Mouse (Mus musculus) spleen, postnatal 36 days (tissue): ENCODE measurements around the gene Msl3.
A peak's percentile ranks its signal among the peaks of the same experiment; 100 is the strongest.

Experiments used
- DNase-seq, 2 experiments: peaks; one replicate each; pipeline ENCODE4 v3.0.0; 2022; ENCODE audit warnings: low spot score in 2 of 2, mixed read lengths in 1 of 2

Gene Msl3

DNA sequence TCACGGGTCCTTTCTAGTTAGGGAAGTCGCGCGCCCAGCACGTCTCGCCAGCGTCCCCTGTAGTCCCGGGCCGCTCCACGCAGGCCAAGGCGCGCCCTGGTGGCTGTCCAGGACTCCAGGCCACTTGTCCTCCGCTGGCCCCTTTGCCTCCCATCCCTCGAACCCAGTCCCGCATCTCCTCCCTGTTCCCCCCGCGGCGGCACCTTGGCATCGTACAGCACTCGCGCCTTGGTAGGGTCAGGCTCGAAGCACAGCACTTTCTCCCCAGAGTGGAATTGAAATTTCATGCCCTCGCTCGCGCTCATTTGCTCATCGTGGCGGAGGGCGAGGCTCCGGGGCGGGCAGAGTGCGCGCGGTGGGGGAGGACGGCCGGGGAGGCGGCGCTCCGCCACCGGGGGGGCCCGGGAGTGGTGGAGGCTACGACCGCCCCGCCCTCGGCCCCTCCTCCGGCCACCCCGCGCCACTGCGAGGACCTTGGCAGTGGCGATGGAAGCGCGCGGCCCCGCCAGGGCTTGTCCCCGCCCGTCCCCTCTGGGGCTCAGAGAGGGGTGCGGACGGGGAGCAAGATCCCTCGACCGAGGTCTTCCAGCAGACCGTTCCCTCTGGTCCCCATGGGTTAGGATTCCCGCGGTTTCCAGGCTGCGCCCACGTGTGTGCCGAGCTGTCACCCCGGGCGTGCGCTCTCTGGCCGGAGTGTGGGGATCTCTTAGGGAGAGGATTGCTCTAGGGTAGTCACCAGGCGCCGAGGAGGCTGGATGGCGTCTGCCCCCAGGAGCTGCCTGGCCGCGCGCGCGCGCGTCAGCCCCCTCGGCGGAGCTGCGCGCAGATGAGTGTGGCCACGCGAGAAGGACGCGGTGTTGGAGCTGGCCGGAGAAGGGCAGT is at the start of gene Msl3:
Msl3 (minus strand) TSS at position 374 of the 882 bp plus-strand sequence.
- DNase-seq: peak; percentile 77 to 82

DNA sequence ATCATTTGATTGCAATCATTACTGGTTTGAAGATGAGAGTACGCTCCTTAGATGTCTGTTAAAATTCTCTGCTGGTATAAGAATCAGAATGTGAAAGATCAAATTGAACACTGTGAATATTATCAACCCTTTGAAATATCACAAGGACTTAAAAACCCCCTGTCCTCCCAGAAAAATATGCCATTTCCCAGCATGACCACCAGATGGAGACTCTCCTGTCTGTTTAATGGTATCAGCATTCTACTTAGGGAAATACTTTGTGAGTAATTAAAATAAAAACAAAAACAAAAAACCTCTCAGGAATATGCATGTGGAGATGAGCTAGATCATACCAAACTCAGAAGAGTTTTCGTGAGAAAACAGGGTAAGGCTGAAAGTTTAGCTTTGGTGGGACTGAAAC is 44.3 kb upstream of the Msl3 start:
- DNase-seq: no peak

DNA sequence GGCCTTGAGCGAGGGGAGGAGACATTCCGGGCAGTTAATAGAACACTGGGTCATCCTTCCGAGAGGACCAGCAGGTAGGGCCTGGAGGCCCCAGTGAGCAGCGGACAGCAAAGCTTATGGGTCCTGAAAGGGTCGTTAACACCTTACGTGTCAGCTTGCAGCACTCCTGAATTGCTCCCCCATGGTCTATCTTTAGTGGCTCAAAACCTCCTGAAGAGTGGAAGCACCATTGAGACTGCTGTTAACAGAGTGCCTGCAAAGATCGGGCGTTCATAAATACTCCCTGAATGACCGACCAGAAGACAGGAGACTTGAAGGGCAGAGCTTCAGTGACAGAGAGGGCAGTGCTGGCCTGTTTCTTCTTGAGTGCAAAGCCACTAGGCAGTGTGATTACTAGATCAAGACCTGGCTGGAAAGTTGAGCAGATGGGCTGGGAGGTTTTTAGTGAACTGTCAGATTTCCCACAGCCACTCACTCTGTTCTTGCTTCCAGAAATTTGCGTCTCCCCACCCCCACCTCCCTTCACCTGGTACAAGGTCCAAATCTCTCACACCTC is 787 bp upstream of the Msl3 start:
- no peak for DNase-seq

DNA sequence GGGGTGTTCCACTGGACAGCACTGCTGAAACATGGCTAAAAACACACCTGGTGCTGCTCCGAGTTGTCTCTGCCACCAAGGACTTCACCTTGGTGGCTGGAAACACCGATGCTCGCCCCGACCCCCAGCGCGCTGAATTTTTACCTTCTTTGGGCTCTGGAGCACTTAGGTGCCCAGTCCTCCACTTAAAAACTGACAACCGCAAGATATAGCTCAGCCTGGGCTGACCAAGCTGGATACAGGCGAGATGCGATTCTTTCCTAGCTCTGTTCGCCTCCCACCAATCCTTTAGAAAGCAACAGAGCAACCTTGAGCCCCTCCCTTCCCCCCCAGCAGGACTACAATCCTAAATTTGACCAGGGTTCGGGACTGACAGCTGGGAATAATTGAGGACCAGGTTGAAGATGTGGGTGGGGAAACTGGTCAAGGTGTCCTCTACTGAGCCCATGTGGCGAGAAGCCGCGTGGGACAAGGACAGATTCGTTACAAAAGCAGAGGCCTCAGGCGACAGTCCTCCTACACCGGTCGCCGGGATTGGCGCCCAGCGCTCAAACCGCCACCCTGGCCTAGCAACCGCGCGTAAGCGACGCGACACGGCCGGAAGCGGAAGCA is 679 bp downstream of the Msl3 start:
- DNase-seq: peak; percentile 84 to 86

DNA sequence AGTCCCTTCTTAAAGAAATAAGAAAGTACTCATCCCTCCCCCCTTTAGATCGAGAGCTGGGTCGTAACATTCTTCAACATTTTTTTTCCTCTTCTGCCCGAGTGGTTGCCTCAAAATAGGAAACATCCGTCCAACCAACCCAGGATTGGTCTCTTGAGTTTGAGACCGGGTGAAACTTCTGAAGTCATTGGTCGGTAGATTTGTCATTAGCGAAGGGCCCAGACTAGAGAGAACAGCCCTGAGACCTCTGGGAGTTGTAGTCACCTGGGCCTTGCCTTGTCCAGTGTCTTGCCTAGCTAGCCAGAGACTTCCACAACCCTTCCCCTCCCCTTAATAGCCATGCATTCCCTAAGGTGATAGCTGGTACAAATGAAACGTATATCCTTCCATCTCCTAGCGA is 1.3 kb downstream of the Msl3 start:
- peak; percentile 76 to 80 for DNase-seq

DNA sequence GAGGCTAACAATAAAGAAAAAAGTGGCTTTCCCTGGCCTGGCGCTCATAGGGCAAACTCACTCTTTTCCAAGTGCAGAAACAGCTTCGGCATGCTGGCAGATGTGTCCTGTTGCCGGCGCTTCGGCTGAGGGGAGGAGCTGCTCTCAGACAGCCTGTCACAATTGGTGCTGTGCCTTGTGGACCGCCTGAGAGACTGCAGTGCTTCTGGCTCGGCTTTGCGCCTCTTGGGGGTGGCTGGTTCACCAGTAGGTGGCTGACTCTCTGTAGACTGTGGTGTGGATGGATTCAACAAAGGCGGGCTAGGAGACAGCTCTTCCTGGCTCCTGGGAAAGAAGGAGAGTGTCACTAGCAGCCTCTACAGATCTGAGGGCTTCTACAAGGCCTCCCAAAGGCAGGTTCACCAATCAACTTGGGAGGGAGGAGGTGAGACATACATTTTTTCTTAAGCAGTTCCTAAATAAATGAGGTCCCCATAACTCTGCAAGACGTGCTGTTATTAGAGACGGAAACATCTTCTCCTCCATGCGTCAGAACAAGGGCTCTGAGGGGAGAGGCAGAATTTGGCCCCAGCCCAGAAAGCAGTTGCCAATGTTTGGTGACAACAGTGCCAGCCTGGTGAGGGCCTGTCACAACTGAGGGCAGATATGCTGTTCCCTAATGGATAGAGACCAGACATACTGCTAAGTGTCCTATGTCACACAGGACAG is 9.6 kb downstream of the Msl3 start:
- no peak for DNase-seq

DNA sequence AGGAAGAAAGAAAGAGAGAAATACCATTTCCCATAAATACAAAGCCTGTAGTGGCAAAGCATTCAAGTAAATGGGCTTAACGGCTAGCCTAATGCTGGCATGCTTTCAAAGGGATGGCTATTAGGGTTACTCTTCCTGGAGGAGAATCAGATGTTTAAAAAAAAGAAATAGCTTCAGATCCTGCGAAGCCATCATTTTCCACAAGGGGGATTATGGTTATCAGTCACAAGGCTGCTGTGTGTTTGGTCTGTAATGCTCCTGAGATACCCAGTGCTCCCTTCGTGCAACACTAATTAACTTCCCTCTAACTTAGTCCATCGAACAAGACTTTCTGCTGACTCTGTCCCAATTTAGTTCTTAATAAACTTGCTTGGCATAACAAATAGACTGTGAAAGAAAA is 13.5 kb downstream of the Msl3 start:
- DNase-seq: no peak

DNA sequence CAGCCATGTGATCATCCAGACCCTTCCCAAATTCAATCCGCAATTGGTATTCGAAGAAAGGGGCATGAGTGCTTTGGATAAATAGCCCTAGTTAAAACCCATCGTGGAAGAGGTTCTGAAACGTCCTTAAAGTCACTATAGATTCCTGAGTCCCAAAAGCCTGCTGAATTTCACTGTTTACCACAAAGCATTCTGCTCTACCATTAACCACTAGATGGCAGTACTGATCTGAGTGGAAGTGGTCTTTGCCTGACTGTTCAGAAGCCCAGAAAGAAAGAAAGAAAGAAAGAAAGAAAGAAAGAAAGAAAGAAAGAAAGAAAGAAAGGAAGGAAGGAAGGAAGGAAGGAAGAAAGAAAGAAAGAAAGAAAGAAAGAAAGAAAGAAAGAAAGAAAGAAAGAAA is 13.9 kb downstream of the Msl3 start:
- peak in 1 of 2 experiments; percentile 3 for DNase-seq

DNA sequence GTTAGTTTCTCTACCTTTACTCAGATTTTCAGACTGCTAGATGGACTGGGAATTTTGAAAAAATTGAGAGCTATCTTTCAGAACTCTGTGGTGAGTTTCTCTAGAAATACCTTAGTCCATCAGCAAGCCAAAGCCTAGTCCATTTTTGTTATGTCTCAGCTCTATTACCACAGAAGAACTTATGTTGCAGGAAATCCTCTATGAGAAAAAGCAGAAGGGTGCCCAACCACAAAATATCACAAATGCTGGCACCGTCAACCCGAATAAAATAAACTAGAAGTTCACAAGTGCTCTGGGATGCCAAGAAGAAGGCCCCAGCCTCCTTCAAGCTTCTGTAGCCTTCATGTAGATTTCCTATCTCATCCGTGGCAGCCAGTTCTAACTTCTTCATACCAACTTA is 14.4 kb downstream of the Msl3 start:
- DNase-seq: no peak

DNA sequence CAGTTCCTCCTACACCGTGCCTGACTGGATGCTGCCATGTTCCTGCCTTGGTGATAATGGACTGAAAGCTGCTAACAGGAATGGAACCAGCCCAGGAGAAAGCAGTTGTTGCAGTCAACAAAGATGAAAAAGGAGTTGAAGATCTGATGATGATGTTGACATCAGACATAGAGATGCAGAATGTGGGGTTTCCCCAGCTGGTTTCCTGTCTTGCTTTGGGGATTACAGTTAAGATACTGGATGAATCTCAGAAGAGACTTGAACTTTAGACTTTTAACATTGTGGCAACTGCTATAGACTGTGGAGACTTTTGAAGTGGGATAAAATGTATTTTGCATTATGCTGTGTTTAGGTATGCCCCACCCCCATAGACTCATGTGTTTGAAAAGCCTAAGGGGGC is 15.9 kb downstream of the Msl3 start:
- DNase-seq: no peak

DNA sequence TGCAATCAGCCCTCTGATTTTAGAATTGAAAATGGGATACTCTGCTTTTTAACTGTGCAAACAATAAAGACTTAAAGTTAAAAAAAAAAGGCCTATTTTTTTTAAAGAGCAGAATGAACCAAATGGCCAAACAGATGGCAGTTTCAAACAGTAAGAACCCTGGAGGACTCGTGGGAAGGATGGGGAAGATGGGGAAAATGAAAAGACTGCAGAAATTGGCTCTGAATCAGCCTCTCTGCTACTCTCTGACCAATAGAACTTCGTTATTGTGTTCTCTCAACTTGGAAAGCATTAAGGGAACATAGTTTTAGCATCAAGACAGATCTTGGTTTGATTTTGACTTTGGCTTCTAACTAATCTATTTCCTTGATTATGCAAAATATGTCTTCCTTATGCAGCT is 24.4 kb downstream of the Msl3 start:
- no peak for DNase-seq

DNA sequence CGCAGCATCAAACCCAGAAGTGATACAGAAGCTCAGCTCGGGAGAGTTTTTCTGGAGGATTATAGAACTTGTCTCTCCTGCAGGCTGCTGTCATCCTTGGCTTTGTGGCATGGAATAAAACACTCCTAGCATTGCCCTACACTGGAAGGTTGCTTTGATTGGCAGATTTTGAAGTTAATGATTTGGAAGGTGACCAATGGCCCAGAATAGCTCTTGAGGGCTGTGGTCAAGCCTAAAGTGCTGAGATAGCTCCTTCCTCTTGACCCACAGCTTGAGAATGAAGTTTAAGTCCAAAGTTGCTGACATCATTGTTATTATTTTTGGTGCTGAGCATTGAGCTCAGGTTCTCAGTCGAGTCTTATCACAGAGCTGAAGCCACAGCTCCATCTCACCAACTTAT is 26.0 kb downstream of the Msl3 start:
- DNase-seq: no peak

DNA sequence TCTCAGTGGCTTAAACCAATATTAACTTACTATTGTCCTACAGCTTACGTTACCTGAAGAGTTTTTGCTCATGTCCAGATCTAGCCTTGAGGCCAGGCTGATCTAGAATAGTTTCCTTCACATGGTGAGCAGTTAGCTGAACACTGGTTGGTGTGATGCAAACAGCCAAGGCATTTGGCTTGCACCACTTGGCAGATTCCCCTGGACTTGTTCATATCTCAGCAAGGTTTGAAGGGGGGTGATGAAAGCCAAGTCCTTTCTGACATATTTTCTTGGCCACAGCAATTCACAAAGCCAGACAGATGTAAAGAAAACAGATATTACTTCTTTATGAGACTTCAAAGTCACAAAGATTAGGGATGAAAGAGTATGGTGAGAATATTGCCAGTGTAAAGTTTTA is 30.2 kb downstream of the Msl3 start:
- no peak for DNase-seq

DNA sequence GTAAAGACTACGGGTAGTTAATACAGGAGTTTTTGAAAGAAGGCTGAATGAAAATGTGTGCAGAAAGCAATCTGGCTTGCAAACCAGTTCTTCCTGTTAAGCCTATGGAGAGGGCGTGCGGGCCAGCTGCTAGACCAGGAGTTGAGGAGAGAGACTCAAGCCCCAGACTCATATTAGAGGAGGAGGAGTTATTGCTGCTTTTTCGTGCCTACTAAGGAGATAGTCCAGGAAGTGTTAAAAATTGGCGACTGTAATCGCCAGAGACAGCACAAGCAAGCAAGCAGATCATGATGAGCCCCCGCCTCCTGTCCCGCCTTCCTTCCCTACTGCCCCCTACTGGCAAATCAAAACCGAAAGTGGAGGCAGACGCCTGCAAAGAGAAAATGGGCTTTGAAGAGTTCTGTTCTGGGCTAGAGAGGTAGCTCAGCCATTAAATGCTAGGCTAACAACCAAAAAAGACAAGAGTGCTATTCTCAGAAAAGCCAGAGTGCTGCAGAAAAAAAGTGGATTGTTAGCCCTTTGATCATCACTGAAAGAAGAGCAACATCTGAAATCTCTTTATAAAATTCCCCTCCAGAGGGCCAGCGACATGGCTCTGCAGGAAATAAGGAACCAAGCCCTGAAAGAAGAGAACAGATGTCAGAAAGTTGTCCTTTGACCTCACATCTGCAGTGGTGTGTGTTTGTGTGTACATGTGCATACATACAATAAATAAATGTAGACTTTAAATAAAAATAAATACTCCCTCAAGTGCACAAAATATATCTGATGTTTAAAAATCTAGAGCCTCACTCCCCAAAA is 33.9 kb downstream of the Msl3 start:
- DNase-seq: peak; percentile 66 to 68
